Mouse (Mus musculus): ENCODE data around the gene Fam171a2.
"Not testable (repeated sequence)": the region's sequence is repeated elsewhere in the genome, so short reads cannot be mapped to it uniquely, and the experiment has no call there.

Gene Fam171a2

GRCm38 (mm10) chr11:102393719-102394420 is 53.6 kb downstream of the Fam171a2 start:
- peak; percentile 72 to 77 for DNase-seq

DNA sequence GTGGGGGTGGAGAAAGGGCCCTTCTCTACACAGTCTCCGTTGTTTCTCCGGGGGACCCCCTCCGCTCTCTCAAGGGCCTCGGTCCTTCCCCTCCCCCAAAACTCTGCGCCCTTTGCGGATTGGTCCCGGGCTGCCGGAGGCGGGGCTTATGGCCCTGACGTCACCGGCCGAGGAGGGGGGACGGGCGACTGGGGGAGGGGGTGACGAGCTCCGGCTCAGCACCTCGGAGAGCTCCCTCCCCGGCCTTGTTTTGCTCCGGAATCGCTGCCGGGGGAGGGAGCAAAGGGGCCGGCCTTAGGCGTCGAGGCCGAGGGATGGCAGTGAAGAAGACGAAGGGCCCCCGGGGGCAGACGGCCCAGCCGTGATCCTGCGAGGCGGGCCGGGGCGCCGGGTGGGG is 54.2 kb downstream of the Fam171a2 start, which contains the start of gene Rundc3a:
TSS of gene Rundc3a (plus strand) at position 166 of the 397 bp plus-strand sequence.
- peak; percentile 98 to 99 for DNase-seq

GRCm38 (mm10) chr11:102392441-102393237 is 54.8 kb downstream of the Fam171a2 start:
- peak in 1 of 2 experiments; percentile 56 for DNase-seq

DNA sequence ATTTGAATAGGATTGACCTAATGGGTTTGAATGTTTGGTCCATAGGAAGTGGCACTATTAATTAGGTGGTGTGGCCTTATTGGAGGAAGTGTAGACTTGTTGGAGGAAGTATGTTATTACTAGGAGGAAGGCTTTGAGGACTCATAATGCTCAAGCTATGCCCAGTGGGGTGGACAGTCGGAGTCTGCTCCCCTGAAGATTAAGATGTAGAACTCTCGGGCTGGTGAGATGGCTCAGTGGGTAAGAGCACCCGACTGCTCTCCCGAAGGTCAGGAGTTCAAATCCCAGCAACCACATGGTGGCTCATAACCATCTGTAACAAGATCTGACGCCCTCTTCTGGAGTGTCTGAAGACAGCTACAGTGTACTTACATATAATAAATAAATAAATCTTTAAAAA is 58.0 kb downstream of the Fam171a2 start:
- not testable (repeated sequence) for DNase-seq

All from cerebellum, postnatal 25 days (tissue).